Mouse (Mus musculus) embryonic facial prominence, embryonic 15.5 days (tissue): Measurements from ENCODE around the gene Fam57b. TPM values are rescaled to one million over a fixed set of nuclear protein-coding genes. Genes with fewer than 3 reads are reported as not detected.

ENCODE experiments used
- ATAC-seq: fragments of 200-750 bp; cut with Nextera tagmentation; 2 replicates; pipeline ENCODE4 v1.8.0; 2017; ENCODE audit warnings: low read depth, moderate TSS enrichment; ENCODE audit not compliant: insufficient number of reproducible peaks, low FRiP score, low TSS enrichment
- H3K27ac ChIP-seq: fragments of 300-500 bp; sonication (generic); replicated peaks from 2 replicates; pipeline ENCODE4 v1.5.1; 2015; ENCODE audit warnings: mild to moderate bottlenecking, inconsistent platforms
- H3K27me3 ChIP-seq: fragments of 300-500 bp; sonication (generic); 2 replicates; pipeline ENCODE4 v1.6.1; 2015; ENCODE audit warnings: inconsistent platforms
- H3K36me3 ChIP-seq: fragments of 300-500 bp; sonication (generic); 2 replicates; pipeline ENCODE4 v1.6.1; 2015; ENCODE audit warnings: mild to moderate bottlenecking, inconsistent platforms
- H3K4me1 ChIP-seq: fragments of 300-500 bp; sonication (generic); 2 replicates; pipeline ENCODE4 v1.6.1; 2015; ENCODE audit warnings: inconsistent platforms
- H3K4me2 ChIP-seq: fragments of 300-500 bp; sonication (generic); replicated peaks from 2 replicates; pipeline ENCODE4 v1.6.1; 2015; ENCODE audit warnings: mild to moderate bottlenecking, inconsistent platforms
- H3K4me3 ChIP-seq: fragments of 300-500 bp; sonication (generic); replicated peaks from 2 replicates; pipeline ENCODE4 v1.5.1; 2015; ENCODE audit warnings: mild to moderate bottlenecking, inconsistent platforms
- H3K9ac ChIP-seq: fragments of 300-500 bp; sonication (generic); 2 replicates; pipeline ENCODE4 v1.6.1; 2015; ENCODE audit warnings: inconsistent platforms
- H3K9me3 ChIP-seq: fragments of 300-500 bp; sonication (generic); replicated peaks from 2 replicates; pipeline ENCODE4 v1.6.1; 2016; ENCODE audit warnings: inconsistent platforms
- WGBS: fragments of 180-500 bp; shearing (Covaris S2); methylation state at CpG from one replicate; pipeline ENCODE4 v1.1.7; 2015; 5-methylcytosine and 5-hydroxymethylcytosine counted together
- polyA plus RNA-seq: library from polyadenylated mRNA; unstranded; fragments of >200 nt; fragmentation: Nextera tagmentation; extraction: Ambion mirVana; gene quantifications from 2 replicates; pipeline ENCODE4 v1.2.1, GENCODE M21; 2015

Gene Fam57b
- polyA plus RNA-seq, 1 experiment from 2014 or later: 0.53 TPM

DNA sequence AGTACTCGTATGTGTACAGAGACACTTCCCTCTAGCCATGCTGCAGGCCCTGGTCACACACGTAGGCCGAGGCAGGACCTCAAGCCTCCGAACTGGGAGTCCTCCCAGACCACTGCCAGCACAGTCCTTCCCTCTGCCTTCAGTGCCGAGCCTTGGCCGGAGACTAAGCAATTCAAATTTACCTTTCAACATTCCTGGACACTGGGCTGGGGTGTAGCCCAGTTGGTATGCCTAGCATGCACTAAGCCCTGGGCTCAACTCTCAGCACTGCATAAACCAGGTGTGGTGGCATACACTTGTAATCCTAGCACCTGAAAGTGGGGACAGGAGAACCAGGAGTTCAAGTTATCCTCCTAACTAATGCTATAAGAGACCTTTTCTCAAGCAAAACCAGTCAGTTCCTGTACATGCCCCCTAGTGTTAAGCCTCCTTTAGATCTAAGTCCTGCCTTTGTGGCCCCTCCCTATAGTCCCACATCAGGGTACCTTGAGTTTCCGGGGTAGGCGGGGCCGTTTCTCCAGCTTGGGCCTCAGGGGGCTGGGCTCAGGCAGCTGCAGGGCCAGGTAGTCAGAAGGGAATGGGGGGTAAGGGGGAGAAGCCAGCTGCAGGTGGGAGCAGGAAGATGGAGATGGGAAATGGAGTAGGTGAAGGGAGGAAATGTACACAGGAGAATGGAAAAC, 59.4 kb downstream of the Fam57b start:
- Histone ChIP-seq H3K36me3 (peaks cover 76% of the 10 kb centered on the region), H3K27ac (no peak overlapping the region), H3K27me3 (no peaks in the 10 kb centered on the region), H3K4me3 (no peak overlapping the region), H3K9me3 (no peaks in the 10 kb centered on the region), H3K4me2 (no peak overlapping the region), H3K9ac (no peak overlapping the region; the same call in 1 of the 2 replicates), H3K4me1 (peaks cover 11% of the 10 kb centered on the region)
- ATAC-seq: no peak
- WGBS: 76% methylated on average over 9 of the region's 9 CpGs

DNA sequence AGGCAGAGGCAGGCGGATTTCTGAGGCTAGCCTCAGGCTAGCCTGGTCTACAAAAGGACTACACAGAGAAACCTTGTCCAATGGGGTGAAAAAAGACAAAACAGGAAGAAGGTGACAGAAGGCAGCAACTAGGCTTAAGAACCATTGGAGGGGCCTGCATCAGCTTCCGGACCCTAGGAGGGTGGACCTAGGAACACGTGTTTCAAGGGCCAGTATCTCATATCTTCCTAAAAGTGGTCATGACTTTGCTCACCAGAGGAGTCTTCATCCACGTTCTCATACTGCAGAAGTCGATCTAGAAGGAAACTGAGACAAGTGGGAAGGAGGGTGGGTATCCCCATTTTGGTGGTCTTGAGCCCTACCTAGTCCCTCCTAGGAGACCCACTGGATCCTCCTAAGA, 63.5 kb downstream of the Fam57b start:
- Histone ChIP-seq H3K9ac (peak overlapping the region; percentile 62), H3K9me3 (no peaks in the 10 kb centered on the region), H3K27ac (peak overlapping the region; percentile 85; the same call in 1 of the 2 replicates), H3K4me2 (peak overlapping the region; percentile 89), H3K27me3 (no peaks in the 10 kb centered on the region), H3K4me1 (peaks cover 34% of the 10 kb centered on the region), H3K36me3 (peaks cover 57% of the 10 kb centered on the region), H3K4me3 (peak overlapping the region; percentile 76)
- no peak for ATAC-seq
- 64% methylated on average over 5 of the region's 5 CpGs for WGBS

DNA sequence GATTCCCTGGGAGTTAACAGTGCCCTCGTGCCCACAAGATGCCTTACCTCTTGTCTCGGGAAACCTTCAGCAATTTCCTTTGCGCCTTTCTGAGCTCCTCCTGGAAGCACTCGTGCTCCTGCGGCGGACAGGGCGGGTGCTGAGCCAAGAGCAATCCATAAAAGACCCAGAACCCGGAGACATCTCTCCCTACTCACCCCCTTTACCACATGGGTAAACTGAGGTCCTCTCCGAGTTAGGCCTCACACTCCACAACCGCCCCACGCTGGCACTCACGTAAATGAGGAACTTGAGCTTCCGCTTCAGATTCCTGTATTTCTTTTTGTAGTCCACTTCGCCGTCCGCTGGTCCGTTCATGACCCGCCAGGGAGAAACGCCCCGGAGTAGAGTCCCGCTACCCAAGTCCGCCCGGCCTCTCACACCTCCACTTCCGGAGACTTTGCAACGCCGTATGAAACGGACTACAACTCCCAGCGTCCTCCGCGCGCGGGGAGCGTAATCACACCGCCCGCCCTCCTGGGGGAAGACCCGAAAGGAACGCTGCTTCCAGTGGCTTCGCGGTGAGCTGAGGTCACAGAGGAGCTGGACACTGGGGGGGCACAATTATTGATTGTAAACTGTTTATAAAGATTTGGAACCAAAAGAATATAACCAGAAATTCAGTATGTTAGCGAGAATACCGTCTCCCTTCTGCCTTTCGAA, 64.1 kb downstream of the Fam57b start, which contains the start of gene Hirip3:
Hirip3 (plus strand) TSS at position 544 of the 702 bp plus-strand sequence.
- Histone ChIP-seq H3K9me3 (no peaks in the 10 kb centered on the region), H3K4me1 (peaks cover 34% of the 10 kb centered on the region), H3K27me3 (no peaks in the 10 kb centered on the region), H3K27ac (peak within 1 kb of the TSS; percentile 85), H3K9ac (peak within 1 kb of the TSS; percentile 62), H3K4me3 (peak within 1 kb of the TSS; percentile 76), H3K4me2 (peak within 1 kb of the TSS; percentile 89), H3K36me3 (peaks cover 57% of the 10 kb centered on the region)
- 1% methylated on average over 42 of the region's 42 CpGs for whole genome bisulfite sequencing
- ATAC-seq: peak; percentile 91

DNA sequence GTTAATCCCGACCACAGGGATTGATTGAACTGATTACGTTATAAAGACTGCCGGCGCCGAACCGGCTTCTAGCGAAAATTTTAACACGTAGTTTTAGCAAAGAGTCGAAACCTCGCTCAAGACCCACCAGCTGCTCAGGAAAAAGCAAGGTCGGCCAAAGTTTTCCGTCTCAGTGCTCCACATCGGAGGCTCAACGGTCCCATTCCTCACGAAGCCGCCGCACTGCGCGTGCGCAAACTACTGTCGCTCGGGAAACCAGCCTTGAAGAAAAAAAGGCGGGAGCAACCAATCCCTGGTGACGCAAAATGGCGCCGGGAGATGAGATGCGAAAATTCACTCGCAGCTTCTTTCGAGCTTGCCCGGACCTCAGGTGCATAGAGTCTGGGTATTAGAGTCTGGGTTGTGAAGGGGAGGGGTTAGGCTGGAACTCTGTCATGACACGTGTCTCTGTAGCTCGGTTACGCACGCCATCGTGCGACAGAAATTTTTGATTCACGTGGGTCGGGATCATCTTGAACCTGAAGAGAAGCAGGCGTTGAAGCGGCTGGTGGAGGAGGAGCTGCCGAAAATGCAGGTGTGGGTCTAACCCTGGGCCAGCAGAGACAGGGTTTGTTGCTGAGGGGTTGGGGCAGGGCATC, 64.8 kb downstream of the Fam57b start, which contains the start of gene Ino80e:
Ino80e (minus strand) TSS at position 231 of the 638 bp plus-strand sequence.
- Histone ChIP-seq H3K4me2 (peak within 1 kb of the TSS; percentile 89), H3K27ac (peak within 1 kb of the TSS; percentile 85), H3K27me3 (no peaks in the 10 kb centered on the region), H3K9me3 (no peaks in the 10 kb centered on the region), H3K9ac (peak within 1 kb of the TSS; percentile 62), H3K36me3 (peaks cover 57% of the 10 kb centered on the region), H3K4me3 (peak within 1 kb of the TSS; percentile 76), H3K4me1 (peaks cover 34% of the 10 kb centered on the region)
- peak; percentile 45; the same call in 1 of the 2 replicates for ATAC-seq
- under 1% methylated on average over 41 of the region's 41 CpGs for WGBS

DNA sequence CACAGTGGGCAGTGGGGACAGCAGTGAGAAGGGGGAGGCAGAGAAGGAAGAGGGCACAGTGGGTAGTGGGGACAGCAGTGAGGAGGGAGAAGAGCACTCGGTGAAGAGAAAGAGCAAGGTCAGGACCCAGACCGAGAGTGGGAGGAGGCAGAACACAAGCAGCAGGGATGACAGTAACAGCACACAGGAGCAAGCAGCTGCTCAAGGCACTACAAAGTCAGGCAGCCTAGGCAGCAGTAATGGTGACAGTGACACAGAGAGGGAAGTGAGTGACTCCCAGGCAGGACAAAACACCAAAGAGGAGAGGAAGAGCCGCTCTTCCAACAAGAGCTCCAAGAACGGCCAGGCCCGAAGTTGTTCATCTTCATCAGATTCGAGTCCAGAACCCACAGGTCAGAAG, 66.3 kb downstream of the Fam57b start:
- Histone ChIP-seq H3K9ac (peak overlapping the region; percentile 22; the same call in 1 of the 2 replicates), H3K27me3 (no peaks in the 10 kb centered on the region), H3K4me2 (peak overlapping the region; percentile 89), H3K9me3 (no peaks in the 10 kb centered on the region), H3K36me3 (peaks cover 59% of the 10 kb centered on the region), H3K4me3 (peak overlapping the region; percentile 76), H3K27ac (no peak overlapping the region), H3K4me1 (peaks cover 34% of the 10 kb centered on the region)
- 74% methylated on average over 6 of the region's 6 CpGs for WGBS
- no peak for ATAC-seq

DNA sequence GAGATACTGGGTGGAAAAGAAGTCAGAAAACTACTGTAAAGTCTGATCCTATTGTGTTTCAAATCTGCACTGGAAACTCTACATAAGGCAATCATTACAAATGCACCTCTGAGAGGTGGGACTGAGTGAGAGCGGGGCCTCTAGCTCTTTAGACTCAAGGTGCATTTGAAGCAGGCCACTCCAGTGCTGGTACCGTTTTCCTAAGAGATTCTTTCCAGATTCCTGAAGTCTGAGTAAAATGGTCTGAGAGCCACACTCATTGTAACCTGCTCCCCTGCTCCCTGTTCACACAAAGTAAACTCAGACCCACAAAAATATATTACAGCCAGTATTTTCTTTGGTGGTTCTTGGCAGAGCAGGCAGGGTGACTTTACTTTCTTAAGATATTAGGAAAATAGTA, 70.1 kb downstream of the Fam57b start:
- H3K27ac ChIP-seq: no peak overlapping the region
- H3K36me3 ChIP-seq: peaks cover 85% of the 10 kb centered on the region
- peaks cover 21% of the 10 kb centered on the region for H3K4me1 ChIP-seq
- H3K4me3 ChIP-seq: no peak overlapping the region
- H3K9ac ChIP-seq: no peak overlapping the region
- ATAC-seq: no peak
- H3K4me2 ChIP-seq: no peak overlapping the region
- no peaks in the 10 kb centered on the region for H3K9me3 ChIP-seq
- no peaks in the 10 kb centered on the region for H3K27me3 ChIP-seq
- WGBS: 80% methylated on average over 2 of the region's 2 CpGs

DNA sequence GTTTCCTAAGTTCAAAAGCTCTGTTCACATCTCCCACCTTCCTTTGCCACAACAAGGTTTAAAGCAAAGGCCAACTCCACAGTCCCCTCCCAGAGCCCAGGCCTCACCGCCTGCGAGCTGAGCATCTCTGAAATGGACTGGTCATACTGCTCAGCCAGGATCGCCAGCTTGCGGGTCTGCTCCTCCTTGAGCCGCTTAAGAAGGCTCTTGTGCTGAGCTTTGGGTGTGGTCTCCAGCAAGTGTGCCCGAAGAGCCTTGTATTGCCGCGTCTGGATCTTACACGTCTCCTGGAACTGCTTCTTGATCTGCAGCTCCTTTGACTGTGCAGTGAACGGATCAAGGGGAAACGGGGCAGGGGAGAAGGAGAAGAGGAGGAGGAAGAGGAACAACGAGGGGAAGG, 70.5 kb downstream of the Fam57b start:
- H3K4me3 ChIP-seq: no peak overlapping the region
- H3K9ac ChIP-seq: no peak overlapping the region
- no peak overlapping the region for H3K4me2 ChIP-seq
- H3K27ac ChIP-seq: no peak overlapping the region
- no peaks in the 10 kb centered on the region for H3K9me3 ChIP-seq
- peaks cover 17% of the 10 kb centered on the region for H3K4me1 ChIP-seq
- peaks cover 90% of the 10 kb centered on the region for H3K36me3 ChIP-seq
- H3K27me3 ChIP-seq: no peaks in the 10 kb centered on the region
- ATAC-seq: no peak
- WGBS: 80% methylated on average over 12 of the region's 12 CpGs

DNA sequence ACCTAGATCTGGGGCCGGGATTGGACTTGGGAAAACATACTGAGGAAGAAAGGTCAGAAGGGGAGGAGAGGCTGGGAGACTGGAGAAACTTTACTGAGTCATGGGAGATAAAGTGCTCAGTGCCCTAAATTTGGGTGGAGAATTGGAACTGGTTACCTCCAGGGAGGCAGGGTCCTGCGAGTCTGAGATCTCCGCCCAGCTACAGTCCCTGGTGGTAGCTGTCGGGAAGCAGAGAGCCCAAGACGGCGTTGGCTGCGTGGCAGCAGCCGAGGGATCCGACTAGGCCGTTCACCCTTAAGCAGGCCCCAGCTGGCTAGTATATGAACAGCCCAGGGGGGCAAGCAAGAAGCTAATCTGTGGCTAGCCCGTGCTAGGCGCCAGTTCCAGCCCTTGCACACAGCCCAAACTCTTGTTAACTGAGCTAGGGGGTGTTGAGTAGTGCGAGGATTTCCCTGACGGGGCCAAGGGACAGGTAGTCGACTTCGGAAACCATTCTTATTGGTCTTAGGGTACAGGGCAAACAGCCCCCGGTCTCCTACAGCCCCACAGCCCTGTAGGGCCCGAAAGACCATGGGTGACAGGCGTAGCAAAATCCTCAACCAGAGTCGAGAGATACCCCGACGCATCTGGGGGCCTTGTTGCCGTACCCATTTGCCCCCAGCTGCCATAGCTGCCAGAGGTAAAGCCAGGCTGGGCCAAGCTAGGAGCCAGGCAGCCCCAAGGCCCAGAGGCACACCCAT, 72.5 kb downstream of the Fam57b start:
- 92% methylated on average over 23 of the region's 23 CpGs for WGBS
- Histone ChIP-seq H3K9ac (no peak overlapping the region), H3K36me3 (peaks cover 98% of the 10 kb centered on the region), H3K27me3 (no peaks in the 10 kb centered on the region), H3K4me3 (no peak overlapping the region), H3K4me2 (no peak overlapping the region), H3K27ac (no peak overlapping the region), H3K4me1 (no peaks in the 10 kb centered on the region), H3K9me3 (no peaks in the 10 kb centered on the region)
- ATAC-seq: no peak

DNA sequence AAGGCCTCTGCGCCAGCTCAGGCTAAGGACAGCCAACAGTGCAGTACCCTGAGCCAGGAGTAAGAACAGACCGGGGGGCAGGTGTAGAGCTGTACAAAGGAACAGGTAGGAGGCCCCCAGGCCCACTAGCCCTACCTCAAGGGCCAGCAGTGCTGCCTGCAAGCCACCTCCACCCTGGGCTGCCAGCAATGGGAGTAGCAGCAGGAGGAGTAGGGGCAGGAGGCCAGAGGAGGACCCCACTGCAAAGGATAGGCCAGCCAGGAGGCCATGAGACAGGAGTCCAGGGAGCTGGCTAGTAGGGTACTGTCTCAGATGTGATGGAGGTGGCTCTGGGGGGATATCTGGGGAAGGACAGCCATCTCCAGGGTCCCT, 73.0 kb downstream of the Fam57b start:
- no peak overlapping the region for H3K9ac ChIP-seq
- no peak for ATAC-seq
- 97% methylated on average over 2 of the region's 2 CpGs for WGBS

DNA sequence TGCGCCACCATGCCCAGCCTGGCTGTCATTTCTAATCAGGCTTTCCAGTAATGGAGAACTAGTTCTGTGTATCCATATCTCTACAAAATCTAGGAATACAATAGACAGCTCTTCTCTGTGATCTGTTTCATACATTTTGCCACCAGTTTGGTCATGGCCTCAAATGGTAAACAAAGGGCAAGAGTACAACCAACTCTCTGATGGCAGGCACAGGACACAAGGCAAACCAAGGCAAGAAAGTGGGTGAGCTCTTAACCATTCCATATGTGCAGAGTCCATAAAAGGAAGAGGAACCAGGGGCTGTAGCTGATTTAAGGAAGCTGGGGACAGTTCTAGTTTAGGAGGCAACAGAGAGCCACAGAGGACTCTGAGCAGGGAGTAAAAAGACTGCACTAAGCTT, 79.8 kb downstream of the Fam57b start:
- H3K27ac ChIP-seq: no peak overlapping the region
- 90% methylated on average over 1 of the region's 1 CpGs for WGBS
- peaks cover 83% of the 10 kb centered on the region for H3K36me3 ChIP-seq
- H3K9me3 ChIP-seq: no peaks in the 10 kb centered on the region
- H3K27me3 ChIP-seq: no peaks in the 10 kb centered on the region
- no peak overlapping the region for H3K4me2 ChIP-seq
- H3K4me1 ChIP-seq: peaks cover 13% of the 10 kb centered on the region
- no peak overlapping the region for H3K4me3 ChIP-seq
- no peak overlapping the region for H3K9ac ChIP-seq
- ATAC-seq: no peak

More for the DNA sequence above, 73.0 kb downstream of the Fam57b start:
- Histone ChIP-seq H3K36me3 (peaks cover 98% of the 10 kb centered on the region), H3K4me3 (no peak overlapping the region), H3K4me1 (no peaks in the 10 kb centered on the region), H3K27me3 (no peaks in the 10 kb centered on the region), H3K4me2 (no peak overlapping the region), H3K9me3 (no peaks in the 10 kb centered on the region), H3K27ac (no peak overlapping the region)
